Mouse (Mus musculus) c-Kit-positive CD71-positive TER-119-positive erythroid progenitor cells, embryonic 14.5 days (primary cell): ENCODE results near the gene 2810408A11Rik.

Experiments used
- DNase-seq: peaks from one replicate; pipeline ENCODE4 v3.0.0-alpha.2; 2013; ENCODE audit warnings: low spot score

Gene 2810408A11Rik

DNA sequence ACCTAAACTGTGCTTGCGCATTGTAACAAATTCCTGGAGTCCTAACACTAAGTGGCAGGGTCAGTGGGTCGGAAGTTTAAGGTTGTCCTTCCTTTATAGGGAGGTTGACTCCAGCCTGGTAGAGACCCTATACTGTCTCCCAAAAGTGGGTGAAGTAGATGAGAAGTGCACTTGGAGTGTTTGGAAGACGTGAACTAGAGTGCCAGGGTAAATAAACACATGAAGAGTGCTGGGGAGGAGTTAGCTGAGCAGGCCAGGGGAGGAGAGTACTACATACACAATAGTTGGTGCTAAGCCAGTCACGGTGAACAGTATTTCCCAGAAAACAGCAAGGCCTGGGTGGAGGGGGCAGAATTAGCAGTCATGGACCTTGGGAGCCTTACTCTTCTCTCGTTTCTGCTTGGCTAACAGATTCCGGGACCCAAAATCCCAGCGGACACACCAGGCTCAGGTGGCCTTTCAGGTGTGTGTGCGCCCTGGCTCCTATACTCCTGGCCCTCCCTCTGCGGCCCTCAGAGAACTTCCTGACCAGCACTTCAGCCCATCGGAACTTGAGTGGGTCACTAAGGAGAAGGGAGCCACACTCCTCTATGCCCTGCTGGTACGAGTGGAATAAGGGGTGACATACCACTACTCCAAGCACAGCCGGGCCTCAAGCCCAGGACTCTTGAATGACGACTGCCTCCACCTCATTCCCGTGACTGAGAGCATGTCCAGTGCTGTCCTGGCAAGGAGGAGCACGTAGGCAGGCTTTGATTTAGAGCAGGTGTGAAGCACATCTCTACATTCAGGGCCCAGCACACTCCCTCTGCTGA lies 12.1 kb upstream of the 2810408A11Rik start:
- no peak for DNase-seq

- DNase-seq, result no peak
Measured at GRCm38 (mm10) chr11:69911701-69912100, 10.9 kb upstream of the 2810408A11Rik start.

- no peak for DNase-seq
Measured at GRCm38 (mm10) chr11:69910781-69911560, 10.2 kb upstream of the 2810408A11Rik start.

DNA sequence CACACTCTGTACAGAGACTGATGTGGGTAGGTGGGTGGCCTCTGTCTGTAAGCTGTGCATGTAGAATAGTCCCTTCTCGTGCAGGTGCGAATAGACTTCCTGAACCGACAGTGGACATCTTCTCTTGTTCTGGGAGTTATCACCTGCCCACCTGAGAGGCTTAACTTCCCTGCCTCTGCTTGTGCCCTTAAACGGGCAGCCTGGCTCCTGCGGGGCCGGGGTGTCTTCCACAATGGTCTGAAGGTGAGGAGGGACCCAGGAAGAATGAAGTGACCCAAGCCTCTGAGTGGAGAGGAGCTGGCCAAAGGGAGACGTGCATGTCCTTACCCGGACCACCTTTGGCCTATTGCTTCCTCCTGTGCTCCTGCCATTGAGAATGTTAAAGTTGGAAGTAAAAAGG lies 9.4 kb upstream of the 2810408A11Rik start:
- no peak for DNase-seq

DNA sequence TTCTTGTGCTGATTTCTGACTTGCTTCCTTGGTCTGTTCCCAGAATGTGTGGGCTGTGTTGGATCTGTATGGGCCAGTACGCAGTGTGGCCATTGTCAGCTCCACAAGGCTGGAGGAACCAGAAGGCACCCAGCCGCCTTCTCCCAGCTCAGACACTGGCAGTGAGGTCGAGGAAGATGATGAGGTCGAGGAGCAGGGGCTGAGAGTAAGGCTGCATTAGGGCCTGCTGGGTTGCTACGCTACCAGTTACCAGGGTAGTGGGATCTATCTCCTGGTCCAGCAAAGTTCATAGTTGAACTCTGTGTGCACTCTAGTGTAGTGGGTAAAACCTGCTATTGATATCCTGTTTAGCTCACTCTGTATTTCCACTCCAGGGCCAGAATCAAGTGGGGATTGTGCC lies 8.4 kb upstream of the 2810408A11Rik start:
- DNase-seq, result no peak

DNA sequence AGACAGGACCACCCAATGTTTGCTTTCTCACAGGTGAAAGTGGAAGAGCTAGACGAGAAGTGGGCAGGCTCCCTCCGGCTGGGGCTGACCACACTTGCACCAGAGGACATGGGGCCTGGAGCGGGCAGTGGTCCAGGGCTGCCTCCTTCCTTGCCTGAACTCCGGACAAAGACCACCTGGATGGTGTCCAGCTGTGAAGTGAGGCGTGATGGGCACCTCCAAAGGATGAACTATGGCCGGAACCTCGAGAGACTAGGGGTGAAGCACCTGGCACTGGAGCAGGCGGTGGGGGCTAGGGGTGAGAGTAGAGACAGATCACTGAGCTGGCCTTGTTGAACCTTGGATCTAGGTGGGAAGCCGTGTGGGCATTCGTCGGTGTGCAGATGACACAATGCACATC lies 7.9 kb upstream of the 2810408A11Rik start:
- no peak for DNase-seq

GRCm38 (mm10) chr11:69904311-69904710 lies 3.5 kb upstream of the 2810408A11Rik start:
- DNase-seq, result no peak

DNA sequence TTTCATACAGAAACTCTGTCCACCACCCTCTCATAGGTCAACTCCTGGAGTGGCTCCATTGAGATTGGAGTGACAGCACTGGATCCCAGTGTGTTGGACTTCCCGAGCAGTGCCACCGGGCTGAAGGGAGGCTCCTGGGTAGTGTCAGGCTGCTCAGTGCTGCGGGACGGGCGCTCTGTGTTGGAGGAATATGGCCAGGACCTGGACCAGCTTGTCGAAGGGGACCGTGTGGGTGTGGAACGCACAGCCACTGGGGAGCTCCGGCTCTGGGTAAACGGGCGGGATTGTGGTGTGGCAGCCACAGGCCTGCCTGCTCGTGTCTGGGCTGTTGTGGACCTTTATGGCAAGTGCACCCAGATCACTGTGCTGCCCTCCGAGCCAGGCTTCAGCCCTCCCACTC lies 2.2 kb upstream of the 2810408A11Rik start:
- DNase-seq, result no peak

GRCm38 (mm10) chr11:69901993-69902392 lies 1.2 kb upstream of the 2810408A11Rik start:
- no peak for DNase-seq

GRCm38 (mm10) chr11:69901406-69901846 lies 639 bp upstream of the 2810408A11Rik start:
- DNase-seq, result peak; percentile 92

GRCm38 (mm10) chr11:69899870-69900269 lies 917 bp downstream of the 2810408A11Rik start:
- DNase-seq, result no peak

DNA sequence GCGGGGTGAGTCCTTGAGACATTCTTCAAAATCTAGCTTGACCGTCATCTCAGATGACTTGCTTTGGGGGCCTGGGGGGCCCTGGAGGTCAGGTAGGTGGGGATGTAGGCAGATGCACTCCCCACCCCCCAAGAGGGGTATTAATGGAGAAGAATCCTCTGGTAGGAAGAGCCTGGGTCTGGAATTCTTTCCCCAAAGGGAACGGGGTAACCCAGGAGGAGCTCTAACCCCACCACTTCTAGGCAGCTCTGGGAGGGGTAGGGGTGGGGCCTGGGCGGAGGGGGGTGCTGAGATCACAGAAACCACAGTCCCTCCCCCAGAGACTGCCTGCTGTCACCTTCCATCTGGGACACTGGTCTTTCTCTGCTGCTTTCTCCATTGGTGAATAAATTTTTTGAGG lies 5.5 kb downstream of the 2810408A11Rik start, which contains the start of gene Acap1:
Acap1 (minus strand) TSS at position 249 of the 400 bp plus-strand sequence.
- DNase-seq, result no peak

GRCm38 (mm10) chr11:69894671-69895070 lies 6.1 kb downstream of the 2810408A11Rik start:
- DNase-seq, result no peak

GRCm38 (mm10) chr11:69891482-69891881 lies 9.3 kb downstream of the 2810408A11Rik start:
- DNase-seq, result no peak

- no peak for DNase-seq
Measured at GRCm38 (mm10) chr11:69886907-69887635, 13.7 kb downstream of the 2810408A11Rik start.

- DNase-seq, result no peak
Measured at GRCm38 (mm10) chr11:69884663-69885062, 16.1 kb downstream of the 2810408A11Rik start.

- DNase-seq, result no peak
Measured at GRCm38 (mm10) chr11:69884240-69884639, 16.5 kb downstream of the 2810408A11Rik start.

- no peak for DNase-seq
Measured at GRCm38 (mm10) chr11:69883527-69884151, 17.1 kb downstream of the 2810408A11Rik start.

DNA sequence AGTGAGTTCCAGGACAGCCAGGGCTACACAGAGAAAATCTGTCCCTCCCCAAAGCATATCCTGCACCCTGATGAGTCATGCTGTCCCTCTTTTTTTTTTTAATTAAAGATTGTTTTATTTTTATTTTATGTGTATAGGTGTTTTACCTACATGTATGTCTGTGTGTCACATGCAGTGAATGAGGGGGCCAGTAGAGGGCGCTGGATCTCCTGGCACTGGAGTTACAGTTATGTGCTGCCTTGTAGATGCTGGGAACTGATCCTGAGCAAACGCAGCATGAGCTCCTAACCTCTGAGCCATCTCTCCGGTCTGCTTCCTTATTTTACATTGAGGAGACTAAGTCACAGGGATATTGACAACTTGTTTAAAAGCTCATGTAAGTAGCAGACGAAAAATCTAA lies 17.7 kb downstream of the 2810408A11Rik start:
- DNase-seq, result no peak

- no peak for DNase-seq
Measured at GRCm38 (mm10) chr11:69881787-69882670, 18.8 kb downstream of the 2810408A11Rik start.
